Mouse (Mus musculus) A20 (cell line): Measurements from ENCODE around the gene Fggy.
A peak's percentile ranks its signal among the peaks of the same experiment; 100 is the strongest.

Experiments used
- DNase-seq: peaks from one replicate; pipeline ENCODE4 v3.0.0-alpha.2; 2011; ENCODE audit warnings: low read depth, low spot score

The Fggy gene

GRCm38 (mm10) chr4:95860601-95861000 is 303.3 kb downstream of the Fggy start:
- DNase-seq: no peak

DNA sequence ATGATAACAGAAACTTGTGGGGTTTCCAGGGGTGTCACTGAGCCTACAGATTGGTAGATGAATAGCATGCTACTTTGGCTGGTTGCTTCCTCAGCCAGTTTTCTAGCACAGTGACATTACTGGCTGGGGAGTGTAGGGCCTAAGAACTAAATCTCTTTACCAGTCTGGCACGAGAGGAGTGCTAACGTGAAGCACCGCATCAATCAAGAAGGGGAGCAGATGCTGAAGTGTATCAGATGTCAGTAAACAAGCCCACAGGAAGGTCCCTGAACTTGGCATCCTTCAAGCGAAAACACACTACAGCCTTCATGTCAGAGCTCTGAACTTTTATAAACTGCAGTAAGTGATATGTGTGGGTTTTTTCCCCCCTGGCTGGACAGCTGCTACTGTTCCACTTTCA is 303.8 kb downstream of the Fggy start:
- DNase-seq: no peak

DNA sequence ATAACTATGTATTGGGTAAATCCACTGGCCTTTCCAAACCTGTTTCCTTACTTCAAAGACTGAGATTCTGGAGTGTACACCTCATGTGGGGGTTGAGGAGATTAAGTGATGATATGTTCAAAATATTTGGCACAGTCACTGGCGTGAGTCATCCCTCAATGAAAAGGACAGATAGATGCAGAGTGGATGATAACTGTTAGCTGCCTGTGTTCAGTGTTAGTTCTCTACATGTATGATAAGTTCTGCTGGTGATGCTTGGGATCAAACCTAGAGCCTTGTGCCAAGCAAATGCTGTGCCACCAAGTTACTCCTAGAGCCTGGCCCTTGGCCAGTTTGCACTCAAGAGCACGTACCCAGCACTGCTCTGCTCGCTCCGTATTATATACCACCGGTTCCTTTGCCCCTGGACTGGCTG is 304.4 kb downstream of the Fggy start:
- no peak for DNase-seq

- DNase-seq: no peak
Measured at GRCm38 (mm10) chr4:95862276-95862675, 305.0 kb downstream of the Fggy start.

GRCm38 (mm10) chr4:95862781-95863499 is 305.6 kb downstream of the Fggy start:
- DNase-seq: no peak

DNA sequence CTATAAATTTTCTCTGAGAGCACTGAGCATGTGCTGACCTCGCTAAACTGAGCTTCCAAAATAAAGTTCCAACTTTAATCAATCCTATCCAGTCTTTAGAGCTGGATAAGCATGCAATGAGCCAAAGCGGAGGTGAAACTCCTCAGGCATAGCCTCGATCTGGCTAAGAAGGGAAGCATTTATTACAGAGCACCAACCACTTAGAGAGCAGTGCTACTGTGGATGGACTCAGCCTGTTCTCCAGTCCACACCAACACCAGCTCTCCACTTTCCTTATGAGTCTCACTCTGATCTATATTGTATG is 306.1 kb downstream of the Fggy start:
- no peak for DNase-seq

DNA sequence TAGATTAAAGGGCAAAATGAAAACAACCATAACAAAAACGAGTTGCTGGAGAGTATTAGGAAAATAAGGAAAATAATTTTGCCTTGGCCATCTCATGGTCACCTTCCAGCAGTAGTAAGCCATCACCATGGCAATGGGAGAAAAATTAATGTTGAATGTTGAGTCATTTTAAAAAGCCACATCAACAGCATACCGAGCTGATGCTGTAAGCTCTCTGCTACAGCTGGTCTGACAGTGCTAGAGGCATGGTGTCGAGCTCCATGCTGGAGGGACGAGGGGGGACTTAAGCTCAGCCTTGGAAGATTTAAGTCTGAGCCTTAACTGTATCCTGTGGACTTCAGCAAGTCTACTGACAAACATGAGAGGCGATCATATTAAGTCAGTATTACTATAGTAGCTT is 307.9 kb downstream of the Fggy start:
- DNase-seq: no peak

- DNase-seq: no peak
Measured at GRCm38 (mm10) chr4:95865882-95866281, 308.6 kb downstream of the Fggy start.

GRCm38 (mm10) chr4:95867103-95867502 is 309.8 kb downstream of the Fggy start:
- no peak for DNase-seq

GRCm38 (mm10) chr4:95868348-95868747 is 311.0 kb downstream of the Fggy start:
- no peak for DNase-seq

DNA sequence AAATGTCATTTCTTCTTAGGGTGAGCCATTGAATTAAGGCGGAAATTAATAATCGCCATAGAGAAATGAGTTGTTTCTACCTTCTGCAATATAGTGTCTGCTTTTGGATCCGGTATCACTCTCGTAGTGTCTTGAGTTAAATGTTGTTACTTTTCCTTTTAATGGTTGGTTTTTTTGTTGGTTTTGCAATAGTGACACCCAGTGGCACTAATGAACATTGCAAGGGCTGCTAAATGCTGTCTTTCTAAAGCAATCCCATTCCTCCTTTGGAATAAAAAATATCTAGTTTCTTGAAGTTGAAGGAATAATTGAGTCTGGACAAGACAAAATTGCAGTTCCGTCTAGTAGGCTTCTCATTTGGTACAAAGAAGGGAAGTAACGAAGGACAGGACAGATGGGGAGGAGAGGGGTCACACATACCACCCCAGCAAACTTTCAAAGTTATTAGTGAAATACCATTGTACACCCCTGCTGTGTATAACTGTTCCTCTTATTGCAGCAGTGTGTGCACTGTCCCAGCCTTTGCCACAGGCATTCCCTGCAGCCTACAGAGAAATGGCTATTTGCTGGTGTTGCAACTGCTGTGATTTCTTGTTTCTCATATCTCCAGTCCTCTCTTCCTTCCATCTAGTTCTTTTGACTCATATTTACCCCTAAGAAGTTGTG is 314.0 kb downstream of the Fggy start:
- DNase-seq: peak; percentile 12

DNA sequence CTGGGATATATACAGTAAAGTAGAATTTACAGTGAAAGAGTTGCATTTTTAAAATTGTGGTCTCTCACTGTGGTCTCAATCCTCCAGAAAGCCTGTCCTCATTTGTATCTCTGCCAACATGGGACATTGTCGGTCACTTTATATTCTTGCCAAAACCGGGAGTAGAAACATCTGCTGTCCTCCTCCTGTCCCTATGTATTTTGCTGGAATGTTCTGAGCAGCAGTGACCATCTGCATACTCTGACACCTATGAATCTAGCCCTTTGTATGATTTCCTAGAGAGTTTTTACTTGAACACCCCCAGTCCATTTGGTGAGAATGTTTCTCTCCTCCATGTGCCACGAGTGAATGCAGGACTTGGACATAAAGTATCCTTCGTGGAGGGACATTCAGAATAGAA is 318.6 kb downstream of the Fggy start:
- no peak for DNase-seq

DNA sequence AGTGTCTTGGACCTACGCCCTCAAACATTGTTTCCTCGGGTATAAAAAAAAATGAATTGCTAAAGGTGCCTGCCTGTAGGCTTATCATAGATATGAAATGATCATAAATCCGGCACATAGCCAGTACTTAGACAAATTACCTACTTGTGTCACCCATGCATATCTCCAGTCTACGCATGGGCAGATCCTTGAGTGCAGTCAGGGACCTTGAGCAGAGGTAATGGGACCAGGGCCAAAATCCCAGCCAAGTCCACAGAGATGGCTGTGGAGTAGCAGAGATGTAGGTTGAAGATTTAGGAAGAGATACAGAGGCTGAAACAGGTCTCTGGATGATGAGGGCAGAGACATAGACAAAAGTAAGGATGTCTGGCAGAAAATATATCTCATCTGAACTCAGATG is 320.1 kb downstream of the Fggy start:
- no peak for DNase-seq

GRCm38 (mm10) chr4:95881751-95882350 is 324.5 kb downstream of the Fggy start:
- DNase-seq: no peak

- no peak for DNase-seq
Measured at GRCm38 (mm10) chr4:95884184-95885145, 327.2 kb downstream of the Fggy start.

DNA sequence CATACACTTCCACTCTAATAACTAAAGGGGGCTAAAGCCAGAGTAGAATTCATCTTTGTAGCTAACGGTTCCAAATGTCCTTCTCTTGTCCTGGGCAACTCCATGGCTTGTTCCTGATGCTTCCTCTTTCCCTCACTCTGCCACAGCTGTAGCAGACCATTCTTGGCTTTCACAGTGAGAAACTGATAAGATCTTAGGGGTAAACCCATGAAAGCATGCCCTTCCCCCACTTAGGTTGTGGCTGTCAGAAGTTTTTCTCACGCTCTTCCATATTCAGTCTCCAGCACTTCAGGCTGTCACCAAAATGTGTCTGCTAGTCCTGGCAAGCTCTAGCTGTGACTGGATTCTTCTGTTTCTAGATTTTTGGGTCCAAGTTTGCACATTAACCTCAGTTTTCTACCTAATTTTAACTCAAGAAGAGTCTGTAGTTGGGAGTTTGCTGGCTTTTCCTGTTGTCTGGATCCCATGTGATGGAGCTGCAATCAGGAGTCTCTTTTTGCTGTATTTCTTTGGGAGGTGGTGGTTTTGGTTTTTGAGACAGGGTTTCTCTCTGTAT is 338.0 kb downstream of the Fggy start:
- DNase-seq: no peak

DNA sequence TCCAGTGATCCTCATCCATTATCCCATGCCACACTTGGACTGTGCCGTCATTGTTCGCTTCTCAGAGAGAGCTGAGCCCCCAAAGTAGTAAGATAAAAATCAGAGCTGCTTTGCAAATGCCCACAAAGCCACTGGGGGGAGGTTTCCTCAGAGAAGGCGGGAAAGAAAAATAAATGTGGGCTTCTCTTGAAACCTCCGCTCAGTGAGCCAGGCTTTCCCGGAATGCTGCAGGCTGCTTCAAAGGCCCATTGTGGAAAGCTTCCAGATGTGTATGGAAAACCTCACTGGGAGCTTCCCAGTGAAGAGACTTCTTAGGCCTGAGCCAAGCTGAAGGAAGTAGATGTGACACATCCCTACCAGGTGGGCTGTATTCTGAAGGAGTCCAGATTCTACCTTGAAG is 339.3 kb downstream of the Fggy start:
- DNase-seq: no peak

DNA sequence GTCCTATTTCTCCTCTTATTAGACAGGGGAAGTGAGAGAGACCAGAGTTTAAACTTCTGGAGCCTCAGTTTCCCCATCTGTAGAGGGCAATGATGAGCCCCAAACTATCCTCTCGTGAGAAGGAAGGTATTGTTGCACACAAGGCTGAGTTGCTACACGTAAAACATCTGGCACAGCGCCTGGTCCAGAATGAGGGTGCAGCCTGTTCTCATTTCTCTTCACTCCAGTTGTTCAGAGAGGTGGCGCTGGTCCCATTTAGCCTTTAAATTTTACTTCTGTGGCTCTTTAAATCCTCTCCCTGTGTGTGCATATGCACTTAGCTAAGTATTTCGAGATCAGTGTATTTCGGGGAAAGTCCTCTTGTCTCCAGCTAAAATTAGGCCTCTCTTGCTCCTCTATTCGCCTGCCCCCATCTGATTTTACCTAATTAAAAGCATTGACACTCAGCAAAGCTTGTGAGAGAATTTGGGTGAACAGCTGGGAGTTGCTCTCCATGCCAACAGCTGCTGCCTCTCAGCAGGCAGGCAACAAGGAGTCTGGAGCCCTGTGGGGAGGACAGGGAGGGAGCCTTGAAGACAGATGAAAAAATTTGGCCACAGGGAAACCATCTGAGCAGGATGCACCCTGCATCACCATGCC is 340.0 kb downstream of the Fggy start:
- DNase-seq: no peak

GRCm38 (mm10) chr4:95898714-95899113 is 341.4 kb downstream of the Fggy start:
- DNase-seq: no peak

DNA sequence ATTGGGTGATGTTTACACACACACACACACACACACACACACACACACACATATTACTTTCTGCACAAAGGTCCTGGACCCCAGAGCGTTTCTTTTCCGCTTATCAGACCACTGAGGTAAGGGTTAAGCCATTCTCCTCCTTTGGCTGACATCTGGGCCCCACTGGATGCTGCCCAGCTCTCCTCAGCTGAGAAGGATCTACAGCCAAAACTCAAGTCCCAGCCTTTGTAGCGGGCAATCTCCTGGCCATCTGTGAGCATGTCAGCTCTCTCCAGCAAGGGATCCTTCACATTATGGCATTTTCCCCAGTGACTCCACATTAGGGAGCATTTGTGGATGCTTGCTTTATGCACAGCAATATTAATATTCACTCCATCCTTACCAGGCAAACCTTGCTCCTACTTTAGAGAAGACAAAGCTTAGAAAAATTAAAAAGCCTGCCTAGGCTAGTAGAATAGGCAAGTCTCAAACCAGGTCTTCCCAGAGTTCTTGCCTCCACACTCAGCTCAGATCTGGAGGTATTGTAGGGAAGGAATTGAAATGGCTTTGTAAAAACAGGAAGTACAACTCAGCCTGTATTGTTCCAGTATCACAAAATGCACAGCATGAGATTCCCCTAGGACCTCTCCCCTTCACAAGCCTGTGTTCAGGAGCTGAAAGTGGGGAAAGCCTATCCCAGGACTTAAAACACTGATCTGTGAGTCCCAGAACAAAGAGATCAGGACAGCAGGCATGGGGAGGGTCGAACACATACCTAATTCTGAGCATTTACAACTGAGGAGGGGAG is 342.8 kb downstream of the Fggy start:
- no peak for DNase-seq
